Mouse (Mus musculus): Measurements from ENCODE around the gene 1190005I06Rik.

1190005I06Rik gene

DNA sequence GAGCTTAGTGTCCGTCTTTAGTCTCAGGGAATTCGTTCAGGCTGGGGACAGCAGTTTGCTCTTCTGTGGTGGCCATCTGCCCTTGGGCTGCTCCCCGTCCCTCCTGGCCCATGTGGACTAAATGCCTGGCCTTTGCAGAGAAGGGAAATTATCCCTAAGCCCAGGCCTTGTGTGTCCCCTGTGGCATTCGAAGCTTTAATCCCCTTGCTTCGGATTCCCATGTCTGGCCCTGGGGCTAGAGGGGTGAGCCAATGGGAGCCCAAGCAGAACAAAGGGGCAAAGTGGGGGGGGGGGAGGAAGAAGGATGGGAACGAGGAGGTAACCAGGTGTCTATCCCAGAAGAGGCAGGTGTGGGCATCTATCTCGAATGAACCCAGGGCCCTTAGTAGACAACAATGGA lies at the start of gene 1190005I06Rik:
1190005I06Rik (minus strand) TSS at position 101 of the 400 bp plus-strand sequence.
- in situ Hi-C loops (cut with MboI, MseI) = loop anchor here (10.0 kb wide), 1 partner anchor 687 kb away; no protein-coding TSS in a partner anchor

DNA sequence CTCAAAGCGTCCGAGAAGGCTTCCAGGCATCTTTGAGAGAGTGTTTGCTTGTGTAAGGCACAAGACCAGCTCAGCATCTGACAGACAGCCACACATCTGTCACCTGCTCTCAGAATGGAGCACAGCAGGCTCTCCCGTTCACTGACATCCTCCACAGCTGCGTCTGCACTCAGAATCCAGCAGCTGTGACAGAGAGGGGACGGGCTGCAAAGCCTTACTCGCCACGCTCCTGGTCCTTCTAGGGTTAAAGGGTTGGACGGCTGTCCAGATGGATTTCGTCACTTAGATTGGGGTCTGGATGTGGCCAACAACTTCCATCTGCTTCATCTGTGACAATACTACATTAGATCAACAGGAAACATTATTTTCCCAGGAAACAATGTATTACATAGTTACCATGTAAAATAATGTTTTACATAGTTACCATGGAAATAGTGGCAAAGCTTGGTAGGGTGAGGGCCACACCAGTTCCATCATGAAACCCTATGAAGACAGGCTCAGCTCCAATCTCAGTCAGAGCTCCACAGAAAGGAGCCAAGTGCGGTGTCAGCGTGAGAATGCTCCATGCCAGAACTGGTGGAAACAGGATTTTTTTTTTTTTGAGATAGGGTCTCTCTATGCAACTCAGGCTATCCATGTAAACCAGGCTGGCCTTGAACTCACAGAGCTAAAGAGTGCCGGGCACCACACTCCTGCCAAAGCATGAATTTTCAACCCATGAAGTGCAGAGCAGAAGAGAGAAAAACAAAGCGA lies 49.1 kb upstream of the 1190005I06Rik start:
- in situ Hi-C loops (cut with MboI, MseI) = loop anchor here (5.0 to 25.0 kb wide), 2 partner anchors 36 to 391 kb away; partner anchors contain the start of gene Foxf1

DNA sequence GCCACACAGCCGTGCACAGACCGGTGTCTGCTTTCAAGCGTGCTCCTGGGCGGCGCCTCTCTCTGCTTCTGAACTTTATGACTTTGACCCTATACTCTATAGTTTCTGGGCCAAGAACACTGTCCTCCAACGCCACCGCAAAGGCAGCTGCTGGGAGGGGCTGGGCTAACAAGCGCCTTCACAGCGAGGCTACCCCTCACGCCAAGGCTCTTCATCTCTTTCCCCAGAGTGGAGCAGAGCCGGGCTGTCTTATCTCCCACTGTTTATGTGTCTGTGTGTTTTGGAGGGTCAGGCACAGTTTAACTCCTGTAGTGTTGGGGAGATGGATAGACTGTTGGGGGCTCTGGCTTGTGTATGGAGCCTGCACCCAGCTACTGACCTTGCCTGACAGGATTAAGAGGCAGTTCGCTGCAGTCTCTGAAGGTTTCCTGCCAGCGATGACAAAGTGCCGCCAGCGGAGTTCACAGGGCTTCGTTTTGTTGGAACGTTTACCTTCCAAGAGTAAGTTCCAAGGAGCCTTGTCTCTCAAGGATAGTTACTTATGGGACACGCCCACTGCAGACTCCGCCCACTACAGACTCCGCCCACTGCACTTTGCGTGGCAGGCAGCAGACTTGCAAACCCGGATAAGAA lies 46.5 kb upstream of the 1190005I06Rik start:
- in situ Hi-C loops (cut with MboI, MseI) = loop anchor here (25.0 kb wide), 1 partner anchor 393 kb away; the partner anchor contains the start of gene Foxf1

DNA sequence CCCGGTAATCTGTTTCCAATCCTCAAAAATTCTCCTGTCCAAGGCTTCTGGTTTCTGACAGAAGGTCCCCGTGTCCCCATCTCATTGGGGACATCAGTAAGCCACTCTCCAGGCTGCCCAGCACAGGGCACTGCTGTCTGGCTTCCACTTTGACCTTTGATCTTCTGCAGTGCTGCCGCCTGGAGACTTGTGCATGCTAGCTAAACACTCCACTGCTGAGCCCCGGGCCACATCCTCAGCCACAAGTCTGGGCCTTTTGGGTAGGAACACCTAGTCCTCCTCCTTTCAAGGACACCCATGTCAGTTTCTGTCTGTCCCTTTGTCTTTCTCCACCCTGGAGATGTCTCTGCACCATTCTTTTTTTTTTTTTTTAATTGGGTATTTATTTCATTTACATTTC lies 45.5 kb upstream of the 1190005I06Rik start:
- in situ Hi-C loops (cut with MboI, MseI) = loop anchor here (25.0 kb wide), 1 partner anchor 394 kb away; the partner anchor contains the start of gene Foxf1

DNA sequence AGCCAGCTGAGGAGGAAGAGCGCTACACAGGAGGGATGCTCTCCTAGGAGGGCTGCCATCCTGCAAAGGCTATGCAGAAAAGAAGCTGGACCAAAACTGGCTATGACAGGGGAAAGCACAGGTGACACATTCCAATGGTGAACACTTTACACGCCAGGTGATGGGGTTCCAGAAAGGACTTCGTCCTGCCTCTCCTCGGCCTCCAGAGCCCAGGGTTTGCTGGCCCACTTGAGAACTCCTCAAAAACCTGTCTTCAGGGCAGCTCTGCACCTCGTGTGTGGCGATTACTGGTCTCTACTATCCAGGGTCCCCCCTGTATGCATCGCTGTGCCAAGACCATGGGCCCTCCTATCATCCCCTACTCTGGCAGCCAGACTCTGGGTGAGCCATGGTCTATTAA lies 41.1 kb upstream of the 1190005I06Rik start:
- in situ Hi-C loops (cut with MboI, MseI) = loop anchor here (25.0 kb wide), 1 partner anchor 399 kb away; the partner anchor contains the start of gene Foxf1

DNA sequence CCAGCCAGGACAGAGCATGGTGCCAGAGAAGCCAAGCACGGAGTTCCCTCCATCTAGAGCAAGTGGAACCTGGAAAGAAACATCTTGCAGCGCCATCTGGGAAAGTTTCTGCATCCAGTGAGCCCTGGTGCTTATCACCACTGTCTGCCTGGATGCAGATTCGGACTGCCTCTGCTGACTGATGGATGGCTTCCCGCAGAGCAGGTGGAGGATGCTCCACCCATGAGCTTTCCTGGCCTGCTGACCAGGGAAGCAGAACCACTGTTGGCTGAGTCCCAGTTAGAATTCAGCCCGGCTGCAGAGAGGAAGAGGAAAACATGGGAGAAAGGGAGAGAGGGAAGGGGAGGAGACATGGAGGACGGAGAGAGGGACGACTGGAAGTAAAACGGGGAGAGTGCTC lies 40.4 kb upstream of the 1190005I06Rik start:
- in situ Hi-C loops (cut with MboI, MseI) = loop anchor here (25.0 kb wide), 1 partner anchor 400 kb away; the partner anchor contains the start of gene Foxf1

DNA sequence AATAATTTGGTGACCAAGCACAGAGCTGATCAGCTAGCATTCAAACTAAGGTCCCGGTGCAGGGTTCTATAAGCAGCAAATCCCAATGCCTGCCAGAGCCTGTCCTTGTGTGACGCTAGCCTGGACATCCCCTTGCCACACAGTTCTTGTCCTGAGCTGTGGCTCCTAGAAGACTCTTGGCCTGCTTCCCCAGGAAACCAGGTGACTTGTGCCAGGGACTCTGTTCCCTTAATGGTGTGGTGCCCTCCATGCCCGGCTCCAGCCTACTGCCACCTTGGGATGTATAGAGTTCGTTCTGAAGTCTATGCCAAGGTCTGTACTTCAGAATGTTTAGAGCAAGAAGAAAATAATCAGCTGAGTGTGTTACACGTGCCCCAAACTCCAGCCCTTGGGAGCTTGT lies 39.1 kb upstream of the 1190005I06Rik start:
- in situ Hi-C loops (cut with MboI, MseI) = loop anchor here (25.0 kb wide), 1 partner anchor 401 kb away; the partner anchor contains the start of gene Foxf1

DNA sequence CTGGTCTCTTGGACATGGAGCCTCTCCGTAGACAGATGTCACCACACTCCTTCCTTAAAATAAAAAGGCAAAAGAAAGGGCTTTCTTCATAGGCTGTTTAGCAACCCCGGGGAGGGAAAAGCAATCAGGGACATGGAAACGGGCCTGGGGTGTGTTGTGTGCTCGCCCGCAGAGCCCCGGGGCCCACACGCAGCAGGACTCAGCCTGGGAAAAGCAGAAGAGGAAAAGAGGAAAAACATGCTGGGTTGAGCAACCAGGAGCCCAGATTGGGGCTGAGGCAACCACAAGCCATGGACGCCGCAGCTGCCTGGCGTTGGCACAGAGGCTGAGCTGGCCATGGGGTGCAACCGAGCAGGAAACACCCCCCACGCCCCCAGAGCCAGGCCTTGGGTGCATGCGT lies 38.6 kb upstream of the 1190005I06Rik start:
- in situ Hi-C loops (cut with MboI, MseI) = loop anchor here (25.0 kb wide), 1 partner anchor 401 kb away; the partner anchor contains the start of gene Foxf1

DNA sequence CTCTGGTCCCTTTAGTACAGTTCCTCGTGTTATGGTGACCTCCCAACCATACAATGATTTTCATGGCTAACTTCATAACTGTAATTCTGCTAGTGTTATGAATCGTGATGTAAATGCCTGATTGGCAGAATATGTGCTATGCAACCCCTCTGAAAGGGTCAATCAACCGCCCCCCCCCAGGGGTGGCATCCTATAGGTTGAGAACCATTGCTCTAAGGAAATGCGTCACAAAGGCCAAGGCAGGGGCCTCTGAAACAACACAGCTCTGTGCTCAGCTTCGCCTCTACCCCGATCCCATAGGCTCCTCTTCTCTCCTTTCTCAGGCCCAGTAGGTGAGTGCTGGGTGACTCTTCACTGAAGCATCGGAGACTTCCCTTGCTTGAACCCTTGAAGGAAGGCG lies 38.2 kb upstream of the 1190005I06Rik start:
- in situ Hi-C loops (cut with MboI, MseI) = loop anchor here (25.0 kb wide), 1 partner anchor 402 kb away; the partner anchor contains the start of gene Foxf1

DNA sequence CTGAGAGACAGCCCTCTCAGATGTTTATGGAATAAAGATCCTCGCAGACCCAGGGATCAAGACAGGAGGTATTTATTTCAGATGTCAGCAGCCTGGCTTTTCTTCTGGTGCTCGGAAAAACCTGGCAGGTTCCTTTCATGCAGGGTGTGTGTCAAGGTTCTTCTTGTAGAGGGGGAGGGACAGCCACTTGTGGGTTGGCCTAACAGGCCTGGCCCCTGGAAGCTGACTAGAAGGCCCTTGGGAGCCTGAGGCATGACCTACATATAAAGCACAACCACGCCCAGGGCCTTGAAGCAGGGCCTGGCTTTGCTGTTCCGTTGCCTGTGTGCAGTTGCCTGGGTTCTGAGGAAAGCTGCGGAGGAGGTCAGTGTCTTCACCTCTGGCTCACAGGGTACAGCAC lies 37.7 kb upstream of the 1190005I06Rik start:
- in situ Hi-C loops (cut with MboI, MseI) = loop anchor here (25.0 kb wide), 1 partner anchor 402 kb away; the partner anchor contains the start of gene Foxf1

DNA sequence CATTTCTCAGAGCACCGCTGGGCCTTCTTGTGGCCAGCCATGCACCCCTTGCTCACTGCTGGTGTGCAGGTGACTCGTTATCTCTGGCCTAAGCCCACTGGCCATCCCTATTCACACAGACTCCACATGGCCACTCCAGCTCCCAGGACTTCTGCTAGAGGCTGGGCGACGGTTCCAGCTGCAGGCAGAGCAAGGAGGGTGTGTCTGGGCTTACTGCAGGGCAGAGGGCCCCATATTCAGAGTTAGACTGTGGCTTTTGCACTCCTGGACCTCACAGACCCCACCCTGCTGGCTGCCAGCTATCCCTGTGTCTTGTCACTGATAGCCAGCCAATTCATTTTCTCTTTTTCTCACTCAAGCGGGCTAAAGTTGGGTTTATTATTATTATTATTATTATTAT lies 36.6 kb upstream of the 1190005I06Rik start:
- in situ Hi-C loops (cut with MboI, MseI) = loop anchor here (25.0 kb wide), 1 partner anchor 403 kb away; the partner anchor contains the start of gene Foxf1

DNA sequence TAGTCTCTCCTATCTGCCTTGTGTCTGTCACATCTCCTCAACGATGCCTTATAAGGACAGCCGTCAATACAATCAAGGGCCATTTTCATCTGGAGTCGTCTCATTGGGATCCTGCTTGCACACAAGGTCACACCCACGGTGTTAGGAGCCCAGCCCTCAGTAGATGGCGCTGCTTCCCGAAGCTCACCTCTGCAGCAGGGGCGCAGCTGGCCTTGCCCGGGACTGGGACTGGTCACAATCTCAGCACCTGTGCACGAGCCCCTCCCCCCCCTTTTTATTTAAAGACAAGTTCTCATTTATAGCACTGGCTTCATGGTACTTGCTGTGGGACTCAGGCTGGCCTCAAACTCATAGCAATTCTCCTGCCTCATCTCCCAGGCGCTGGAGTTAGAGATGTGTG lies 36.2 kb upstream of the 1190005I06Rik start:
- in situ Hi-C loops (cut with MboI, MseI) = loop anchor here (25.0 kb wide), 1 partner anchor 404 kb away; the partner anchor contains the start of gene Foxf1

DNA sequence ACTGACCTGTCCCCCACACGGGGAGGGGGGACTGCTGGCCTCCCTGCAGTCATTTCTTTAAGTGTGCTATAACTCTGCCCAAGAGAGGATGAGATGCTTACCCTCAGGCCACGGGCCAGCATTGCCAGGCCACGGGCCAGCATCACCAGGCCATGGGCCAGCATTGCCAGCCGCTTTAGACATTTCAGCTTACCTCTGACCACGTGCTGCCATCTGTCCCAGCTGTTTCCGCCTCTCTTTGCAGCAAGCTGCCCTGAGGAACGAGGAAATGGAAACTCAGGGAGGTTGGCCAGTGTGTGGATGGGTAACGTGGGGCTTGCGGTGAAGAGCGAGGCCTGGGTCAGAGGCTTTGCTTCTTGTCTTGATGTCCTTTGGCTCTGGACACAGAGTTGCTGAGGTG lies 33.7 kb upstream of the 1190005I06Rik start:
- in situ Hi-C loops (cut with MboI, MseI) = loop anchor here (25.0 kb wide), 1 partner anchor 406 kb away; the partner anchor contains the start of gene Foxf1

DNA sequence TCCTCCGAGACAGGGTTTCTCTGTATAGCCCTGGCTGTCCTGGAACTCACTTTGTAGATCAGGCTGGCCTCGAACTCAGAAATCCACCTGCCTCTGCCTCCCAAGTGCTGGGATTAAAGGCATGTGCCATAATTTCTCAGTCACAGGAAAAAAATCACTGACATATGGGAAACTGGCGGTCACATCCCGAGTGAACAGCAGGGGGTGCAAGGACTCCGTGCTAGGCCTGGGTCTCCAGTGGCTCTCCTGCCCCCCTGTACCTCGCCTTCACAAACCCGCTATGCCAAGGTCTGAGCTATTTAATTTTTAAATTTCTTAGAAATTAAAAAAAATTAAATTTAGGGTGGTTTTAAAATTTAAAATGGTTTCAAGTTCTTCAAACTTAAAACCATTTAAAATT lies 33.0 kb upstream of the 1190005I06Rik start:
- in situ Hi-C loops (cut with MboI, MseI) = loop anchor here (25.0 kb wide), 1 partner anchor 407 kb away; the partner anchor contains the start of gene Foxf1

DNA sequence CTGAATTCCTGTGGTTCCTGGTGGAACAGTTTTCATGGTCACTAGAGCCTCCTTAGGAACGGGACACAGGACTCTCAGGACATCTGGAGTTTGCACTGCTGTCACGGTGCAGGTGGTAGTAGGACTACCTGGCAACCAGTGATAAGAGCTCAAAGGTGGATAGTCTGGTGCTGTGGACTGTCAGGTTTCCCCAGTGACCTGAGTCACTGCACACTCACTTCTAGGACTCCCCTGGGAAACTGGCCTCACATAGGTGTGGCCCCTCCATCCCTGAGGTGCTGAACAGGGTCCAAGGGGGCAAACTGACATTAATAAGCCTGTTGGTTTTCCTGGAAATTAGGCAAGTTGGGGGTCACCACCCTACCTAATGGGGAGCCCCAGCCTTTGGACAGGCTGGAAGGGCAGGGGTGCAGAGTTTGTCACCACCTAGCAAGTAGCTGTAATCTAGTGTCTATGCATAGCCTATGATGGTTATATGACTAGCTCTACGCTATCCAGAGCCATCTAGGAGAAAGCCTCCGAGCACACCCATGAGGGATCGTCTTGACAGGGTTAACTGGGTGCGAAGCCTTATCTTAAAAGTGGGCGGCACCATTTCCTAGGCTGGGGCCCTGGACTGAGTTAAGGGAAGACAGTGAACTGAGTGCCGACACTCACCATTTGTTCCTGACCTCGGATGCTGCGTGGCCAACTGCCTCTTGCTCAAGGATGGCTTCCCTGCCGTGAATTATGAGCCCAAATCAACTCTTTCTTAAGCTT lies 32.4 kb upstream of the 1190005I06Rik start:
- in situ Hi-C loops (cut with MboI, MseI) = loop anchor here (5.0 to 25.0 kb wide), 2 partner anchors 112 to 407 kb away; partner anchors contain the start of gene Foxf1

DNA sequence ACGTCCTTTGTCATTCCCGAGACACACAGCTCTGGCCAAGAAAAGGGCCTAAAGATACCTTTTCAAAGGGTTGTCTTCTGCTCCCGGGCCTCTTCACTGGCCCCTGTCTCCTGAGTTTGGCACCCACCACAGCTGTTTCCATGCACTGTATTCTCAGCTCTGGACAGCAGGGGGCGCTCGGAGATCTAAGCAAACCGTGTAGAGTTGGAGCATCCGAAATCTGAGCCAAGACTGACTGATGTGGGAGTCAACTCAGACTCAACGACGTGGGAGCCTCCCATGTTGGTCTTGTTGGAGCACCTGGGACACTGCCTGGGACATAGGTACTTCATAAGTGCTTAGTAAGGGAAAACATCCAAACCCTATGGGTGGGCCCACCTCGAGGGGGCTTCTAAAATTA lies 31.0 kb upstream of the 1190005I06Rik start:
- in situ Hi-C loops (cut with MboI, MseI) = loop anchor here (5.0 to 25.0 kb wide), 2 partner anchors 114 to 409 kb away; partner anchors contain the start of gene Foxf1

DNA sequence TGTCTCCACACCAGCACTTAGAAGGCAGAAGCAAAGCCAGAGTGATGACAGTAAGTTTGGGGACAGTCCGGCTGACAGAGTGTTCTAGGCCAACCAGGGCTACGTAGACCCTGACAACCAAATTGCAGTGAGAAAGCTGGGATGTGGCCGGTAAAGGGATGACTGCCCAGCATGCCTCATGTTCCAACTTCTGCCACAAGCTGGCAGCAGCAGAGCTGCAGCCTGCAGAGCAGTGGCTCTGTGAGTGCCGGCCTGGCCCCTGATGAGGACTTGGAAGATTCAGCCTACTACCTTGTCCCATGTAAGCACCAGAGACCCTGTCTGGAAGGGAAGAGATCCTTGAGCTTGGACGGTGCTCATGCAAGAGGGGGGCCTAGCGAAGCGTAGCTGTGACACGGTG lies 28.3 kb upstream of the 1190005I06Rik start:
- in situ Hi-C loops (cut with MboI, MseI) = loop anchor here (5.0 to 25.0 kb wide), 2 partner anchors 117 to 412 kb away; partner anchors contain the start of gene Foxf1

DNA sequence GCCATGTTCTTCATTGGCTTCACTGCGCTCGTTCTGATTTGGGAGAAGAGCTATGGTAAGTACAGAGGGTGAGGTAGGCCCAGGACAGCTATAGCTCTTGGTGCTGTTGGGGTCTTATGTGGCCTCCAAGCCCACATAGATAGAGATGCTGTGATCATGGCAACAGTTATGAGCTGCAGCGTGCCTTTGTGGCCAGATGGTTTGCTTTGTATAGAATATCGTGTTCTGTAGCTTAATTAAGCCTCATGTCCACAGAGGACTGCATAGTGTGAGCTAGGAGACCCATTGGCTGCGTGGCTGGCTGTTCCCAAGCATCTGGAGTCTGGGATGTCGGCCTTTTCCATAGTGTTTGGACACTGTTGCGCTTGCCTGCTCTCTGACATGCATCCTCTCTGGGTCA lies 25.9 kb upstream of the 1190005I06Rik start:
- in situ Hi-C loops (cut with MboI, MseI) = no loop called here

DNA sequence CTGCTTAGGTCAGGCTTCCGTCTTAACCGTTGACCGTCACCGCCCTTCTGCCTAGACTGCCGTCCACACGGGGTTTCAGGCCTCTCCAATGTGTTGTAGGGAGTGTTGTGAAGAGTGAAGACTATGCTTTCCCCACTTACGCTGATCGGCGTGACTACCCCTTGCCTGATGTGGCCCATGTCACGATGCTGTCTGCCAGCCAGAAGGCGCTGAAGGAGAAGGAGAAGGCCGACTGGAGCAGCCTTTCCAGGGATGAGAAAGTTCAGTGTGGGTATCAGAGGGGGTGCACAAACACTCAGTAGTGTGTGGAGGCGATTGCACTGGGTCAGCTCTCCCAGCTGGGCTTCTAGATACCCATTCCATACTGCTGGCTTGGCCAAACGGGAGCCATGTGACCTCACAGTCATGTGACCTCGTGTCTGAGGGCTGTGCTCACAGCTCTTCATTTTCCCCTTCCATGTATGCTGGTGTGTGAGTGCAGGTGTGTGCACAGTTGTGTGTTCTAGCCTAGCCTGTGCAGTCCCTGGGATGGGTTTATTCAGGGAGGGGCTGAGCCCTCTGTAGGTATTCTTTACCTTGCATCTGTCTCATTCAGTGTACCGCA lies 25.3 kb upstream of the 1190005I06Rik start:
- in situ Hi-C loops (cut with MboI, MseI) = no loop called here

DNA sequence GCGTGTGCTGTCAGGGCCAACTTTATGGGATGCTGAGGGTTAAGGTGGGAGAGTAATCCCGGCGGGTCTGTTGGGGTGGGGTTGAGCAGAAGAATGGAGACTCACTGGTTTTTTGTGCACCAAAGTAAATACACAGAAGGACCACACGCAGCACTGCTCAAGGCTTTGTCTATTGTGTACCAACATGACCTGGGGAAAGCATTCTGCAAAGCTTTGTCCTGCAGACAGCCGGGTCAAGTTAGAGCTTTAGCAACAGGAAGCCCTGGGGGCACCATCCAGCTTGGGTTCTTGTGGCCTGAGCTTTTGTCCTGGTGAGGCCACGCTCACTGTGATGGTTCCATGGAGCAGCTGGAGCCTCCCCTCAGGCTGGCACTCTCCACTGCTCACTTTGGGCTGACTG lies 24.3 kb upstream of the 1190005I06Rik start:
- in situ Hi-C loops (cut with MboI, MseI) = no loop called here

Data from T-helper 2 cell (primary cell).